Mouse (Mus musculus) intestine, embryonic 14.5 days (tissue): ENCODE results near the gene Ap1b1. TPM values are rescaled to one million over a fixed set of nuclear protein-coding genes. Genes with fewer than 3 reads are reported as not detected.

Experiments used
- ATAC-seq: fragments of 200-750 bp; cut with Nextera tagmentation; replicated peaks from 2 replicates; pipeline ENCODE4 v1.8.0; 2017; ENCODE audit warnings: low read depth, moderate number of reproducible peaks, moderate TSS enrichment, moderate library complexity; ENCODE audit not compliant: low FRiP score, low TSS enrichment
- DNase-seq: peaks from one replicate; pipeline ENCODE4 v3.0.0-alpha.2; 2018; ENCODE audit warnings: low spot score
- H3K27ac ChIP-seq: fragments of 300-500 bp; sonication (generic); 2 replicates; pipeline ENCODE4 v1.5.1; 2014; ENCODE audit warnings: low read depth, mild to moderate bottlenecking, control low read depth
- H3K27me3 ChIP-seq: fragments of 300-500 bp; sonication (generic); replicated peaks from 2 replicates; pipeline ENCODE4 v1.6.1; 2014; ENCODE audit warnings: low read length, control low read depth; ENCODE audit not compliant: control insufficient read depth, insufficient read depth
- H3K36me3 ChIP-seq: fragments of 300-500 bp; sonication (generic); 2 replicates; pipeline ENCODE4 v1.6.1; 2014; ENCODE audit warnings: low read length, control low read depth; ENCODE audit not compliant: control insufficient read depth, insufficient read depth
- H3K4me1 ChIP-seq: fragments of 300-500 bp; sonication (generic); replicated peaks from 2 replicates; pipeline ENCODE4 v1.6.1; 2014; ENCODE audit warnings: low read length, control low read depth, mixed read lengths; ENCODE audit not compliant: control insufficient read depth, insufficient read depth
- H3K4me2 ChIP-seq: fragments of 300-500 bp; sonication (generic); 2 replicates; pipeline ENCODE4 v1.6.1; 2014; ENCODE audit warnings: low read length
- H3K4me3 ChIP-seq: fragments of 300-500 bp; sonication (generic); 2 replicates; pipeline ENCODE4 v1.5.1; 2014; ENCODE audit warnings: low read depth, low read length, control low read depth, mixed read lengths
- H3K9ac ChIP-seq: fragments of 300-500 bp; sonication (generic); 2 replicates; pipeline ENCODE4 v1.6.1; 2014; ENCODE audit warnings: mild to moderate bottlenecking, low read length
- H3K9me3 ChIP-seq: fragments of 300-500 bp; sonication (generic); 2 replicates; pipeline ENCODE4 v1.6.1; 2016; ENCODE audit warnings: low read length, control low read depth; ENCODE audit not compliant: control insufficient read depth
- WGBS: fragments of 180-500 bp; shearing (Covaris S2); extraction: QIAGEN DNeasy Blood & Tissue Kit; methylation state at CpG from one replicate; pipeline ENCODE4 v1.1.7; 2014; 5-methylcytosine and 5-hydroxymethylcytosine counted together
- polyA plus RNA-seq: library from polyadenylated mRNA; unstranded; fragments of >200 nt; fragmentation: Nextera tagmentation; extraction: Ambion mirVana; gene quantifications from 2 replicates; pipeline ENCODE4 v1.2.1, GENCODE M21; 2014

Ap1b1 gene
- polyA plus RNA-seq, 1 experiment from 2014 or later: 58.9 TPM

DNA sequence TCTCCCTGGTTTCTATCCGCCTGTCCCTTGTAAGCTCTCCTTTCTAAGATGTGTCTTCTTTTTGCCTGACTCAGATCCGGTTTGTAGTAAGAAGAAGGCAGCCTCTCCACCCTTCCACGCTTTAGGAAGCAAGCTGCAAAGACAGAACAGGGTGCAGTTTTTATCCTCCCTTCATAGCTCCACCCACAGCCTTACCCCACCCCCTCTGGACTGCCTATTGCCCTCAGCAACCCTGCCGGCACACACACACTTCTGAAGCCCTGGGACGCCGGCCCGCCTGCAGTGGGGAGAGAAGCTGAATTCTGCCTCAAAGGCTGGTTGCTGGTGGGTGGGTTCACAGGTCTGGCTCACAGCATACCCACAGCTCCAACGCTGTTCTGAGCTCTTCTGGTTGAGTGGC, 32.7 kb upstream of the Ap1b1 start:
- Histone ChIP-seq H3K4me1 (0 out of 2 replicates have a peak, but pooled peaks cover 3% of the 10 kb centered on the region), H3K4me3 (no peak overlapping the region), H3K27me3 (peaks cover 61% of the 10 kb centered on the region), H3K9me3 (no peaks in the 10 kb centered on the region), H3K9ac (no peak overlapping the region), H3K36me3 (no peaks in the 10 kb centered on the region), H3K4me2 (no peak overlapping the region), H3K27ac (no peak overlapping the region)
- 2% methylated on average over 8 of the region's 8 CpGs for WGBS
- ATAC-seq (0 out of 2 replicates have a peak, but pooled peaks have one; percentile 12), DNase-seq (no peak)

DNA sequence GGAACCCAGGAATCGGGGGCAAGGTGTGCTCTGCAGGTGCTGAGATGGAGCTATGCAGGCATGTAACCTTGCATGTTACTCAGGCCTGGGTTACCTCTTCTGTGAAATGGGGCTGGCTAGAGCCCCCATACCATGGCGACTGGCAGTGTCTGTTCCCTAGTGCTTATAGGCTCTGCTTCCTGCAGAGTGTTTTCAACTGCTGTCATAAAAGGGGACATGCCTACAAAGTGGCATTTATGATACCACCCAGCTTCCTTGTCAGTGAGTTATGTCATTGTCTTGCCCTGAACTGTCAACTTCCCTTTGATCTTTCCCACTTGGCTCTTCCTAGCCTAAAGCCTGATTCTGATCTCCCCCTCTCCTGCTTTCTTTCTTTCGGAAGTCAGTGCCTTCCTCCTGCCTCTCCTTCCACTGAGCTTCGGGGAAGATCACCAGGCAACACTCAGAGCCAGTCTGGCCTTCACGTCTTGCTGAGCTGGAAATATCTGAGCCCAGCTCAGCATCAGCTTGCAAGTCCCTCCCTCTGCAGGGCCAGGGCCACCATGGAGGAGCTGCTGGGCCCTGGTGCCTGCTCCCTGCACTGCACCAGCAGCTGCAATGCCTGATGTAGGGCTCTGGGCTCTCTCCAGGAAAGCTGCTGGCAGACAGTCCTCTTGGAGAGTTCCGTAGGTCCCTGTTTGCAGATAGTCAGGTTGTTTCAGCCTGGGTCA, 23.4 kb upstream of the Ap1b1 start:
- ATAC-seq: no peak
- no peaks in the 10 kb centered on the region for H3K4me1 ChIP-seq
- H3K9ac ChIP-seq: no peak overlapping the region
- H3K36me3 ChIP-seq: no peaks in the 10 kb centered on the region
- no peak for DNase-seq
- no peaks in the 10 kb centered on the region for H3K27me3 ChIP-seq
- no peak overlapping the region for H3K27ac ChIP-seq
- WGBS: 33% methylated on average over 6 of the region's 6 CpGs
- no peak overlapping the region for H3K4me2 ChIP-seq
- no peaks in the 10 kb centered on the region for H3K9me3 ChIP-seq
- H3K4me3 ChIP-seq: no peak overlapping the region

DNA sequence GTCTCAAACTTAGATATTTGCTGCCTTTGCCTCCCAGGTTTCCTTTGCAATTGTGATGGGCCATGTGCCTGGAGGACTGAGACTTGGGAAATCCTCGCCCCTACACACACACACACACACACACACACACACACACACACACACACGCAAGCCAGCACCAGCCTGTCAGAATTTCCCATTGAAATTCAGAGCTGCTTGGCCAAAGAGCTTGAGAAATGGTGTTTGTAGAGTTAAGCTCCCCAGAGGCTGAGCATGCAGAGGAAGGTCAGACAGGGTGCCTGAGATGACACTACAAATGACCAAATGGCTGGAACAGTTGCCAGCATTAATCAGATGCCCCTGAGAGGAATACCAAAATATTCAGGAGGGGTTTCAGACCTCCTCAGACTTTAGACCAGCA, 20.3 kb upstream of the Ap1b1 start:
- no peaks in the 10 kb centered on the region for H3K9me3 ChIP-seq

DNA sequence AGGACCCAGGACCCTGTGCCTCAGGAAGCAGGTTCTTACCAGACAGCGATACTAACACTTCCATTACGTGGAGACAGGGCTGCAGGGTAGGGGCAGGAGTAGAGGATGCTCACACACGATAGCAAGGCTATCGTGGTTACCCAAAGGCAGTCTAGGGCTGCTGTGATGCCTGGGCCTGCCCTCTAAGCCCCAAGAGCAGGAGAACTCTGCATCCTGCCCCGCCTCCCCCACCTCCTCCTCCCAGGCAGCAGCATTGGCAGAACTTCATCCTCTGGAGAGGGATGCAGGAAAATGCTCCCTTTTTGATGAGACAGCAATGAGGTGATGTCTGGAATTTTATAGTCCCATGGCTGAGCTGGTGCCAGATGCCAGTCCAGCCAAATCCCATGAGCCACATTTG, 19.7 kb upstream of the Ap1b1 start:
- H3K27ac ChIP-seq: no peak overlapping the region
- 61% methylated on average over 5 of the region's 5 CpGs for WGBS
- H3K4me3 ChIP-seq: no peak overlapping the region
- H3K9ac ChIP-seq: no peak overlapping the region
- ATAC-seq (no peak), DNase-seq (no peak)
- H3K9me3 ChIP-seq: no peaks in the 10 kb centered on the region
- H3K27me3 ChIP-seq: no peaks in the 10 kb centered on the region
- no peaks in the 10 kb centered on the region for H3K36me3 ChIP-seq
- H3K4me2 ChIP-seq: no peak overlapping the region
- H3K4me1 ChIP-seq: no peaks in the 10 kb centered on the region

More for the DNA sequence above, 20.3 kb upstream of the Ap1b1 start:
- 57% methylated on average over 2 of the region's 2 CpGs for WGBS
- Histone ChIP-seq H3K9ac (no peak overlapping the region), H3K4me2 (no peak overlapping the region), H3K4me1 (no peaks in the 10 kb centered on the region), H3K27me3 (no peaks in the 10 kb centered on the region), H3K4me3 (no peak overlapping the region), H3K36me3 (no peaks in the 10 kb centered on the region), H3K27ac (no peak overlapping the region)
- ATAC-seq: no peak
- DNase-seq: no peak

DNA sequence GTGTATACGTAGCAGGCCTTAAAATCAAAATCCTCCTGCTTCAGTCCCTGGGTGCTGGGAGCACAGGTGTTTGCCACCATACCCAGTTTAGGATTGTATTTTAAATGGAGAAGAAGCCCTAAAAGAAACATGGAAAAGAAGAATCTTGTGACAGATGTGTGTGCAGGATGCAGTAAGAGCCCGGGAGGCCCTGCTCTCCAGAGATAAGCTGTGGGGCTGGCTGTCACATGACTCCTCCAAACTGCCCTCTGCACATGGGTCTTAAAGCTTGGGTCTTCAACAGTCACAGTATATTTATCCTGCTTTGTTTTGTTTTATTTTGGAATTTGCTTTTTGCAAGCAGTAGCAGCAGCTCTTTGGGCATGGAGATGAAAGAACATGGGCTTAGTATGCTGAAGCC, 19.1 kb upstream of the Ap1b1 start:
- no peak overlapping the region for H3K4me2 ChIP-seq
- no peak for ATAC-seq
- no peaks in the 10 kb centered on the region for H3K27me3 ChIP-seq
- DNase-seq: no peak
- H3K4me3 ChIP-seq: no peak overlapping the region
- WGBS: 46% methylated on average over 2 of the region's 2 CpGs
- no peak overlapping the region for H3K27ac ChIP-seq
- H3K4me1 ChIP-seq: no peaks in the 10 kb centered on the region
- no peaks in the 10 kb centered on the region for H3K9me3 ChIP-seq
- H3K36me3 ChIP-seq: no peaks in the 10 kb centered on the region
- no peak overlapping the region for H3K9ac ChIP-seq

DNA sequence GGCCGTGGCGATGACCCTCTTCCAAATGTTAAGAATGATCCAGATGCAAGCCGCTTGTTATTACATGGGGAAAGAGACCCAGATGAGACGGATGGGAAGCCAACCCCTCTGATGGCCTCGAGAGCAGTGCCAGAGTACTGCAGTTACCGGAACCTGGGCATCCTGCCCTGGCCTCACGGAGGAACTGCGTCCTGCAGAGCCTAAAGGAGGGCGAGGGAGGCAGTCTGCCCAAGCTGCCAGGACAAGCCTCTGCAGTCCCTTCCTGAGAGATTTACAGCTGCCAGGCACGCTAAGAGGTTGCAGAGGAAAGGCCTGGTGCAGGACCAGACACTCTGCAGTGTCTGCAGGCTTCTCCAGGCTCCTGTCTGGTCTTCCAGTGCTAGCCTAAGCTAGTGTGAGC, 18.2 kb upstream of the Ap1b1 start:
- 50% methylated on average over 10 of the region's 10 CpGs for WGBS
- no peaks in the 10 kb centered on the region for H3K36me3 ChIP-seq
- no peaks in the 10 kb centered on the region for H3K9me3 ChIP-seq
- H3K9ac ChIP-seq: no peak overlapping the region
- no peak overlapping the region for H3K4me2 ChIP-seq
- no peak for ATAC-seq
- no peak for DNase-seq
- no peak overlapping the region for H3K4me3 ChIP-seq
- no peaks in the 10 kb centered on the region for H3K27me3 ChIP-seq
- no peaks in the 10 kb centered on the region for H3K4me1 ChIP-seq
- no peak overlapping the region for H3K27ac ChIP-seq

DNA sequence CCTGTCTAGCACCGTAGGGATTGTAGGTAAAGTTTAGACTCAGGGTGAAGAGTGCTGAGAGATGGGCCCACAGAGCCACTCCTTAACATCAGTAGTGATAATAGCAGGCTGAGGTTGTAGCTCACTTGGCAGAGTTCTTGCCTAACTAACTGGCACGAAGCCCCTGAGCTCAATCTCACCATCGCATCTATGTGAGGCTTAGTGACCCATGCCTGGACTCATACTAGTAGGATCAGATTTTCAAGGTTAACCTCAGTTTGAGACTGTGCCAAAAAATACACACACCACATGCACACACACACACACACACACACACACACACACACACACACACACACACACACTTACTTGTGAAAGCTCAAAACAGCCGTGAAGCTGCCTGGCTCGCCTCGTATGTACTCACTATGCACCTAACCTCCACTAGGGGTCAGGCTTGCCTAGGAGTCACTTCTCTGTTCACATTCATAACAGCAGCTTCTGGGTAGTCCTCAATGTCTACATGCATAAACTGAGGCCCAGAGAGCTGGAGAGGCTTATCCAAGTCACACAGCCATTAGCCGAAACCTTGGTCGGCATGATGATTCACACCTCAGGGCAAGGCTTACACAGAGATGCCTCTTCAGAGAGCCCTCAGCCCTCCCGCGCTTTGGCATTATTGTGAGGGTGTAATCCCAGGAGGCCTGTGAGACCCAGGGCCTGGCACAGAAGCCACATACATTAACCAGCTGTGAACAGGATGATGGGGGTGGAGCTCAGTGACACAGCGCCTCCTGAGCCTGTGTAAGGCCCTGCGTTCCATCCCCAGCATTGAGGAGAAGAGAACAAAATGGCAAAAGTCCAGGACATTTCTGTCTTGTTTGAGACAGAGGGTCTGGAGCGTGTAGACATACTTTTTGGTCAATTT, 13.4 kb upstream of the Ap1b1 start:
- Histone ChIP-seq H3K9me3 (no peaks in the 10 kb centered on the region), H3K4me2 (no peak overlapping the region), H3K27ac (no peak overlapping the region), H3K4me3 (no peak overlapping the region), H3K4me1 (no peaks in the 10 kb centered on the region), H3K27me3 (no peaks in the 10 kb centered on the region), H3K36me3 (no peaks in the 10 kb centered on the region), H3K9ac (no peak overlapping the region)
- no peak for ATAC-seq
- 66% methylated on average over 13 of the region's 13 CpGs for WGBS
- DNase-seq: peak; percentile 68

DNA sequence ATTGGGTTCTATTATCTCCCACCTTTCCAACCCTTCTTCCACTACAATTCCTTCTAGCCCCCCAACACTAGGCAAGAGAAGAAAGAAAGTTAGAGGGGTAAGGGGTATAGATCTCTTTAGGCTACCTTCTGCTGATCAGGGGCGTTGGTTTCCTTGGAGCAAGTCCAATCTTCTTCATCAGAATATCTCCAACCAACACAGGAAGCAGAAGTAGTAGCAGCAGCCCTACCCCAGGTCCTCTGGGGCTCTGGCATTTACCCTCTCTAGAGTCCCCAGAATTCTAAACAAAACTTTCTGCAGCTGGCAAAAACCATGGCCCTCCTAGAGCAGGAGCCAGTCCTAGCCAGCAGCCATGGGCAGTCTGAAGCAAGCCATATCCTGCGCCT, 12.8 kb upstream of the Ap1b1 start:
- DNase-seq: no peak
- Histone ChIP-seq H3K4me1 (no peaks in the 10 kb centered on the region), H3K4me2 (no peak overlapping the region), H3K9me3 (no peaks in the 10 kb centered on the region), H3K27me3 (no peaks in the 10 kb centered on the region), H3K36me3 (no peaks in the 10 kb centered on the region), H3K9ac (no peak overlapping the region), H3K4me3 (no peak overlapping the region), H3K27ac (no peak overlapping the region)
- no peak for ATAC-seq
- WGBS: 87% methylated on average over 2 of the region's 2 CpGs
